26 mouse cellular contexts compared by ENCODE assay signal in genomic region chr2:146337540-146337939, GRCm38 (mm10).
"Had no signal": no experiment of that assay in that cellular context is flagged by ENCODE, and none has a peak within 500 bp of the region (broad histone marks: within the 10 kb centered on the region; RNA-seq: fewer than 3 reads in every experiment).

No protein-coding gene starts in this region.

- H3K9ac ChIP-seq: embryonic facial prominence, embryonic 12.5 days; embryonic facial prominence, embryonic 13.5 days; embryonic facial prominence, embryonic 15.5 days; forebrain, embryonic 12.5 days; forebrain, embryonic 13.5 days; forebrain, embryonic 15.5 days; forebrain, postnatal 0 days had no signal

- H3K4me1 ChIP-seq: embryonic facial prominence, embryonic 10.5 days; embryonic facial prominence, embryonic 12.5 days; embryonic facial prominence, embryonic 13.5 days; embryonic facial prominence, embryonic 15.5 days had no signal

- H3K4me2 ChIP-seq: embryonic facial prominence, embryonic 12.5 days; embryonic facial prominence, embryonic 13.5 days; embryonic facial prominence, embryonic 15.5 days; forebrain, embryonic 12.5 days; forebrain, embryonic 13.5 days; forebrain, embryonic 15.5 days had no signal

- H3K27ac ChIP-seq: embryonic facial prominence, embryonic 10.5 days; embryonic facial prominence, embryonic 12.5 days; embryonic facial prominence, embryonic 13.5 days; embryonic facial prominence, embryonic 15.5 days; forebrain, embryonic 10.5 days; forebrain, embryonic 13.5 days; forebrain, embryonic 15.5 days; gastrocnemius, adult 2 months; heart, adult 2 months had no signal

- DNase-seq: cerebellum, adult 8-10 months; cerebellum, adult 9-11 months; cerebellum, postnatal 14 days; cerebellum, postnatal 25 days; cerebellum, postnatal 36 days; embryo, embryonic 11 days; forebrain, postnatal 0 days; gastrocnemius, adult 2 months; gastrocnemius, postnatal 10 days; gastrocnemius, postnatal 14 days; gastrocnemius, postnatal 25 days; gastrocnemius, postnatal 36 days; heart, adult 11 months; heart, adult 18-20 months; heart, adult 2 months had no signal

- H3K9me3 ChIP-seq: embryonic facial prominence, embryonic 10.5 days; embryonic facial prominence, embryonic 12.5 days; embryonic facial prominence, embryonic 13.5 days; embryonic facial prominence, embryonic 15.5 days; forebrain, embryonic 10.5 days; forebrain, embryonic 12.5 days; forebrain, embryonic 13.5 days; forebrain, embryonic 15.5 days had no signal

- H3K27me3 ChIP-seq: embryonic facial prominence, embryonic 12.5 days; embryonic facial prominence, embryonic 13.5 days; embryonic facial prominence, embryonic 15.5 days; forebrain, embryonic 12.5 days; forebrain, embryonic 13.5 days; forebrain, embryonic 15.5 days had no signal

- H3K36me3 ChIP-seq: embryonic facial prominence, embryonic 12.5 days had no signal

- H3K4me3 ChIP-seq: embryonic facial prominence, embryonic 10.5 days; embryonic facial prominence, embryonic 12.5 days; embryonic facial prominence, embryonic 13.5 days; embryonic facial prominence, embryonic 15.5 days; erythroblast, embryonic 14.5 days; forebrain, embryonic 10.5 days; forebrain, embryonic 12.5 days; forebrain, embryonic 13.5 days; forebrain, embryonic 15.5 days; gastrocnemius, adult 2 months; heart, adult 2 months had no signal

- ATAC-seq: forebrain, embryonic 13.5 days; forebrain, embryonic 14.5 days; forebrain, embryonic 15.5 days; forebrain, embryonic 16.5 days; forebrain, postnatal 0 days had no signal
